Mouse (Mus musculus) hindbrain, postnatal 0 days (tissue): ENCODE measurements around the gene Chd3. TPM values are rescaled to one million over a fixed set of nuclear protein-coding genes. Genes with fewer than 3 reads are reported as not detected.

Source experiments
- ATAC-seq: fragments of 200-750 bp; cut with Nextera tagmentation; 2 replicates; pipeline ENCODE4 v1.8.0; 2017; ENCODE audit warnings: mild to moderate bottlenecking, moderate TSS enrichment, moderate library complexity
- DNase-seq: peaks from one replicate; pipeline ENCODE4 v3.0.0-alpha.2; 2015; ENCODE audit warnings: low spot score
- H3K27ac ChIP-seq: fragments of 300-500 bp; sonication (generic); 2 replicates; pipeline ENCODE4 v1.5.1; 2014; ENCODE audit warnings: mild to moderate bottlenecking
- H3K27me3 ChIP-seq: fragments of 300-500 bp; sonication (generic); 2 replicates; pipeline ENCODE4 v1.6.1; 2014; ENCODE audit warnings: low read length, mixed read lengths; ENCODE audit not compliant: insufficient read depth
- H3K36me3 ChIP-seq: fragments of 300-500 bp; sonication (generic); 2 replicates; pipeline ENCODE4 v1.6.1; 2014; ENCODE audit warnings: low read length, mixed read lengths; ENCODE audit not compliant: insufficient read depth
- H3K4me1 ChIP-seq: fragments of 300-500 bp; sonication (generic); 2 replicates; pipeline ENCODE4 v1.6.1; 2014; ENCODE audit warnings: antibody characterized with exemption, low read length, mixed read lengths; ENCODE audit not compliant: insufficient read depth
- H3K4me2 ChIP-seq: fragments of 300-500 bp; sonication (generic); 2 replicates; pipeline ENCODE4 v1.6.1; 2014; ENCODE audit warnings: low read depth, mild to moderate bottlenecking, low read length, moderate library complexity, mixed read lengths
- H3K4me3 ChIP-seq: fragments of 300-500 bp; sonication (generic); 2 replicates; pipeline ENCODE4 v1.5.1; 2014; ENCODE audit warnings: low read length
- H3K9ac ChIP-seq: fragments of 300-500 bp; sonication (generic); replicated peaks from 2 replicates; pipeline ENCODE4 v1.6.1; 2014; ENCODE audit warnings: mild to moderate bottlenecking, low read length, moderate library complexity, mixed read lengths
- H3K9me3 ChIP-seq: fragments of 300-500 bp; sonication (generic); 2 replicates; pipeline ENCODE4 v1.6.1; 2016; ENCODE audit warnings: low read length, mixed read lengths
- CTCF ChIP-seq: IDR thresholded peaks from 2 replicates; pipeline ENCODE4 v1.5.1; 2016; ENCODE audit warnings: antibody characterized with exemption, control low read depth, low read depth
- WGBS: fragments of 180-500 bp; shearing (Covaris S2); extraction: QIAGEN DNeasy Blood & Tissue Kit; methylation state at CpG from one replicate; pipeline ENCODE4 v1.1.7; 2014; 5-methylcytosine and 5-hydroxymethylcytosine counted together
- polyA plus RNA-seq: library from polyadenylated mRNA; unstranded; fragments of >200 nt; fragmentation: Nextera tagmentation; extraction: Ambion mirVana; gene quantifications from 2 replicates; pipeline ENCODE4 v1.2.1, GENCODE M21; 2015
- total RNA-seq: library from RNA; depleted of rRNA; stranded (reverse); fragments of >200 nt; gene quantifications from 2 replicates; pipeline ENCODE4 v1.2.3, GENCODE M21; 2014

Gene Chd3
- total and polyA plus RNA-seq, 2 experiments from 2014 or later, result 46.6 to 252 TPM

- ATAC-seq, result no peak
- DNase-seq, result no peak
- Histone ChIP-seq H3K4me3 (peak overlapping the region; percentile 53), H3K4me1 (peaks cover 24% of the 10 kb centered on the region), H3K27me3 (no peaks in the 10 kb centered on the region), H3K9me3 (no peaks in the 10 kb centered on the region), H3K4me2 (peak overlapping the region; percentile 96), H3K36me3 (no peaks in the 10 kb centered on the region), H3K27ac (no peak overlapping the region), H3K9ac (no peak overlapping the region; the same call in 1 of the 2 replicates)
- 18% methylated on average over 9 of the region's 9 CpGs for WGBS
- TF ChIP-seq CTCF, result no peak
These were observed 42.1 kb downstream of the Chd3 start for GRCm38 (mm10) chr11:69327157-69327442.

GRCm38 (mm10) chr11:69326408-69327156 is 42.6 kb downstream of the Chd3 start:
- Histone ChIP-seq H3K27me3 (no peaks in the 10 kb centered on the region), H3K4me1 (peaks cover 23% of the 10 kb centered on the region), H3K4me2 (peak overlapping the region; percentile 96), H3K27ac (0 out of 2 replicates have a peak overlapping the region, but pooled peaks have one; percentile 15), H3K4me3 (peak overlapping the region; percentile 53), H3K36me3 (no peaks in the 10 kb centered on the region), H3K9me3 (no peaks in the 10 kb centered on the region), H3K9ac (peak overlapping the region; percentile 75)
- DNase-seq (peak; percentile 47), ATAC-seq (peak; percentile 15; the same call in 1 of the 2 replicates)
- no peak for TF ChIP-seq CTCF
- WGBS, result 2% methylated on average over 45 of the region's 45 CpGs

DNA sequence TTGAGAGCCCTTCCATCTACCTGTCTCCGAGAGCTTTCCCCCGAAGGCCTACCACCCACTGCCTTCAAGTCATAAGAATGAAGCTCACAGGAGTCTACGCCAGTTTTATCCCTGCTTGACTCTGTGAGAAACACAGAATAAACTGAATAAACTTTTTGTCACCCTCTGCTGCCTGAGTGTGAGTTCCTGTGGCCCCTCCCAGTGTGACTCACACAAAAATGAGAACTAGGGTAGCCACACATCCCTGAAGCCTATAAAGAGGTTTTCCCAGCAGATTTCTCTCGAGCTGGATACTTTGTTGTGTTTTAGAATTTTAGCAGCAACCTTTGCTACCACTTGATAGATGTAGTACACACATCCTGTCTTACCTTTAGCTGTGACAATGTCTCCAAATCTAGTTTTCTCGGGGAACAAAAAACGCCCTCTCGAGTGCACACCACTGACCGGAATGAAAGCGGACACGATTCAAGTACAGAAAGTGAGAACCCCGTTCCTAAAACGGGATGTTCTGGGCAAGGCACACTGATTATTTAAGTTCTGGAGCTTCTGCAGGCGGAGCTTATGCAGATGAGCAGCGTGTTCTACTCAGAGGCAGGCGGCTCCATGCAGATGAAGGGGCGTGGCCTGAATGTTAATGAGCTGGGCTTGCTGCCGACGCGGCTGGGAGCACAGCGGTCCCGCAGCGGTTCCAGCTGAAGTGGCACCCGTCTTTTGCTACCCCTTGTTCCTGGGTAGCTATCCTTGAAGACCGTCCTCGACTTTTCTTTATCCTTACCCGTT is 43.4 kb downstream of the Chd3 start, which contains the start of gene Kcnab3:
Gene Kcnab3 (plus strand): TSS at position 631 of the 780 bp plus-strand sequence.
- Histone ChIP-seq H3K27ac (0 out of 2 replicates have a peak within 1 kb of the TSS, but pooled peaks have one; percentile 15), H3K9ac (peak within 1 kb of the TSS; percentile 75), H3K4me3 (peak within 1 kb of the TSS; percentile 53), H3K9me3 (no peaks in the 10 kb centered on the region), H3K4me1 (peaks cover 18% of the 10 kb centered on the region), H3K36me3 (no peaks in the 10 kb centered on the region), H3K4me2 (peak within 1 kb of the TSS; percentile 98), H3K27me3 (no peaks in the 10 kb centered on the region)
- 11% methylated on average over 26 of the region's 26 CpGs for WGBS
- DNase-seq (peak; percentile 94), ATAC-seq (no peak)
- TF ChIP-seq CTCF, result no peak

- peak overlapping the region; percentile 75; the same call in 1 of the 2 replicates for H3K9ac ChIP-seq
- H3K36me3 ChIP-seq, result no peaks in the 10 kb centered on the region
These were observed 44.5 kb downstream of the Chd3 start for GRCm38 (mm10) chr11:69324749-69325148.

DNA sequence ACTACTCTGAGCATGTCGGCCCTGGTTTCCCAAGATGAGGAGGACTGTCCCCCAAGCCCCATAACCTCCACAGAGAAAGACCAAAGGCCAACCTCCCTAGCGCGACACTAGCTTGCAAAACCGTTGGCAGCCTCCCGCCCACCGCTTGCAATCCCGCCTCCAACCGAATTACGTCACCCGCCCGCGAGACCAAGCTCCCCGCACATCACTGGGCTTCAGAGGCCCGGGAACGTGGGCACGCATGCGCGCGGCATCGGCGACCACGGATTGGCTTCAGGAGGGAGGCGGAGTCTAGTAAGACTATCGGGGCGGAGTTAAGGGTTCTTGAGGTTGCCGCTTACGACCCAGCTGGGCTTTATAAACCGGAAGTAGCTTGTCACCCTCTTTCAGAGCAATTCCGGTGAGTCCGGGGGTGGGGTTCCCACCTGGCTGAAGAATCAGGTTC is 45.5 kb downstream of the Chd3 start, which contains the start of the genes Cntrob and Trappc1:
Gene Cntrob (minus strand): TSS at position 109 of the 445 bp plus-strand sequence.
Gene Trappc1 (plus strand): TSS at position 314 of the 445 bp plus-strand sequence.
- H3K4me2 ChIP-seq, result peak within 1 kb of the TSS; percentile 98
- H3K27me3 ChIP-seq, result no peaks in the 10 kb centered on the region
- TF ChIP-seq CTCF, result no peak
- no peaks in the 10 kb centered on the region; the same call in 1 of the 2 replicates for H3K36me3 ChIP-seq
- H3K27ac ChIP-seq, result peak within 1 kb of the TSS; percentile 91
- 0% methylated on average over 30 of the region's 30 CpGs for WGBS
- peak within 1 kb of the TSS; percentile 66 for H3K4me3 ChIP-seq
- ATAC-seq (peak; percentile 95), DNase-seq (peak; percentile 99)
- peak within 1 kb of the TSS; percentile 80 for H3K9ac ChIP-seq
- H3K4me1 ChIP-seq, result peaks cover 18% of the 10 kb centered on the region
- no peaks in the 10 kb centered on the region for H3K9me3 ChIP-seq

More at GRCm38 (mm10) chr11:69324749-69325148, 44.5 kb downstream of the Chd3 start:
- no peak for TF ChIP-seq CTCF
- no peaks in the 10 kb centered on the region for H3K27me3 ChIP-seq
- no peaks in the 10 kb centered on the region for H3K9me3 ChIP-seq
- 0 out of 2 replicates have a peak overlapping the region, but pooled peaks have one; percentile 91 for H3K27ac ChIP-seq
- peak overlapping the region; percentile 98 for H3K4me2 ChIP-seq
- H3K4me1 ChIP-seq, result peaks cover 18% of the 10 kb centered on the region
- DNase-seq (no peak), ATAC-seq (no peak)
- WGBS, result 83% methylated on average over 6 of the region's 6 CpGs
- H3K4me3 ChIP-seq, result peak overlapping the region; percentile 66

DNA sequence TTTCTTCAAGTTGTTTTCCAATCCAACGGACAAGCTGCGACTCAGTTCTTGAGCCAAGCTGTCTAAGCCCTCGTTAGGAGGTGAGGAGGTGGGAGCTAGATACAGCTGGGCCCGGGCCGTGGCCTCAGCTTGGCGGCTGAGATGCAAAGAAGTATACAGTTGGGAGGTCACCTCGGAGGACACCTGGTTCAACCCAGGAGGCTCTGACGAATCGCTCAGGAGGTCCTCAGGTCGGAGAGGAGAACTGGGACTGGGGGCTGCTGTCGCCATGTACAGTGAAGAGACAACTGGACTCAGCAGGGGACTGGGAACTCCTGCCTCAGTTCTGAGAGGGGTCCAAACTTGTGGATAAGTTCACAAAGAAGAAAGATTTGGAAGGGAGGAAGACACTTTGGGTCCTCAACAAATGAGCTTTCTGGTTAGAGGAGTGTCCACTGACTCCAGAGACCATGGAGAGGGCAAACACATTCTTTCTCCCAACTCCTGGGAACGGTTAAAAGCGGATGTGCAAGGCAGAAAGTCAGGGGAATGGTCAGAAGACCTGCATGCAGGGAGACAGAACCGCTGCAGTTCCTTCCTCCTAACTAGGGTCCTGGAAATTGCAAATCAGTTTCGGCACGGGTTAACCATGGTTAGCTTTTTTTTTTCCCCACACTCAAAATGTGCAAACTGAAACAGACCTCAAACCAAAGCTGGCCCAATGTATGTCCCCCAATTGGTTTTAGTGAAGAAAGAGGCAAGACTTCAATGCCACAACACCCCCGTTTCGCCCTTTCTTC is 46.3 kb downstream of the Chd3 start:
- 16% methylated on average over 18 of the region's 18 CpGs for WGBS
- ATAC-seq (no peak), DNase-seq (no peak)
- peak overlapping the region; percentile 80 for H3K9ac ChIP-seq
- TF ChIP-seq CTCF, result no peak
- H3K27me3 ChIP-seq, result no peaks in the 10 kb centered on the region
- no peaks in the 10 kb centered on the region for H3K9me3 ChIP-seq
- peak overlapping the region; percentile 98 for H3K4me2 ChIP-seq
- H3K4me1 ChIP-seq, result peaks cover 18% of the 10 kb centered on the region
- H3K4me3 ChIP-seq, result peak overlapping the region; percentile 66
- no peaks in the 10 kb centered on the region; the same call in 1 of the 2 replicates for H3K36me3 ChIP-seq
- H3K27ac ChIP-seq, result peak overlapping the region; percentile 91
